Mouse (Mus musculus): ENCODE measurements around the gene Osm. TPM values are rescaled to one million over a fixed set of nuclear protein-coding genes. Genes with fewer than 3 reads are reported as not detected.

Osm gene
- total and polyA plus RNA-seq, 3 experiments: 11.0 to 15.1 (median 12.5) TPM

DNA sequence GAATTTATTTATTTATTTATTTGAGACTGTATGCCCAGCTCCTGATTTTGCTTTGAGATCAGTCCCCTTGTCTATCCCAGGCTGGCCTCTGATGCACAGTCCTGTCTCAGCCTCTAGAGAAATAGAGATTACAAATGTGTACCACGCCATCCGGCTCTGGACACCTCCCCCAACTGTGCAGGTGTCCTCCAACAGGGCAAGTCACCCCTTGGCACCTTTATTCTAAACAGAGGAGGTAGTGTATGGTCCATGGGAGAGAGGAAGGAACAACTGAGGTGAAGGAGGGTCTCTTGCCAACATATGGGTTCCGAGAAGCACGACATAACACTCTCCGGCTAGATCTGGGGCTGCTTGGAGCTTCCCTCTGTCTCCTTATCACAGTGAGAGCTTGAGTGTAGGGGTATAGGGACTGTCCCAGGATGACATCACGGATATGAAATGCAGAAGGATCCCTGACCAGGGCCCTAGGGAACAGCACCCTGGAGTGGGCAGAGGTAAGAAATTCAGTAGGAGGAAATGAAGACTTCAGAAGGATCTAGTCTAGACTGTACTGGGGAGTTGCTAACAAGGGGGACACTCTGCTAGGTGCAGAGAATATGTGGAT, 1.1 kb upstream of the Osm start (continued):
- TF ChIP-seq IRF4 (IDR thresholded peaks at IDR 0.05; ENCODE audit: low read depth, low read length) (no peak), ETS1 (conservative IDR thresholded peaks at IDR 0.05; ENCODE audit: low read depth, low read length) (peak; percentile 70), RCOR1 (conservative IDR thresholded peaks at IDR 0.05; ENCODE audit: low read depth, low read length) (no peak), POLR2AphosphoS2 (IDR thresholded peaks at IDR 0.05; ENCODE audit: low read depth, low read length) (no peak), ZNF384 (IDR thresholded peaks at IDR 0.05; ENCODE audit: low read depth, low read length) (no peak), GABPA (IDR thresholded peaks at IDR 0.05; ENCODE audit: insufficient replicate concordance, low read depth, low read length) (no peak), ZC3H11A (IDR thresholded peaks at IDR 0.05; ENCODE audit: low read depth, low read length) (no peak), CHD2 (IDR thresholded peaks at IDR 0.05; ENCODE audit: low read length) (peak; percentile 49; the same call in 1 of the 2 replicates), CHD1 (IDR thresholded peaks at IDR 0.05; ENCODE audit: low read depth, low read length) (no peak), ZKSCAN1 (IDR thresholded peaks at IDR 0.05; ENCODE audit: borderline replicate concordance, low read depth, low read length) (no peak), PAX5 (IDR thresholded peaks at IDR 0.05; ENCODE audit: low read length) (no peak)

DNA sequence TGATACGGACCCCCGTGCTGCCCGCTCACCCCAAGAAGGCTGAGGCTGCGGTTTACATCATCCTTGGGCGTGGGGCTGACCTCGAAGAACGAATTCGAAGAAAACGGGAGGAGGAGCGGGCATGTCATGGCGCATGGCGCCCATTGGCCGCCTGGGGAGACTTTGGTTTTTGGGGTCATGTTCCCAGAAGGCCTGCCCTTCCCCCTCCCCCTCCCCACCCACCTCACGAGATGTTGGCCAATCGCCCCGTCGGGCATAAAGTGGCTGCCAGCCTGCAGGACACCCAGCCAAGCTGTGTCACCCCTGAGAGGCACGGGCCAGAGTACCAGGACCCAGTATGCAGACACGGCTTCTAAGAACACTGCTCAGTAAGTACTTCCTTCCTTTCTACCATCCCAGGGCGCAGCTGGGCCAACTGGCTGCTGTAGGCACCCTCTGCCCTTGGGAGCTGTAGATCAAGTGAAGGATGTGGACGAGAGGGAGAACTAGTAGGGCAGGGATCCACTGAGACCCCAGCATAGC, 387 bp downstream of the Osm start:
- Histone ChIP-seq H3K27me3 (replicated peaks) (no peaks in the 10 kb centered on the region), H3K79me2 (replicated peaks; ENCODE audit: control insufficient read depth, extremely low read depth, insufficient read depth, poor library complexity, severe bottlenecking) (peaks cover 26% of the 10 kb centered on the region), H3K9me3 (replicated peaks; ENCODE audit: low read length) (no peaks in the 10 kb centered on the region), H3K36me3 (replicated peaks in 1 of 2; ENCODE audit: control insufficient read depth in 1 of 2, insufficient read depth in 1 of 2, low read length in 1 of 2) (peaks cover 22 to 57% of the 10 kb centered on the region in 2 experiments), H3K27ac (ENCODE audit: insufficient read depth, low read depth) (peak overlapping the region; percentile 84), H3K9ac (ENCODE audit: insufficient read depth, low read depth) (peak overlapping the region; percentile 87), H3K4me2 (ENCODE audit: insufficient read depth, low read depth, poor library complexity, severe bottlenecking) (peak overlapping the region; percentile 30), H3K4me1 (ENCODE audit: control insufficient read depth in 1 of 2, insufficient read depth in 2 of 2) (peaks cover 14 to 56% of the 10 kb centered on the region in 2 experiments), H3K4me3 (replicated peaks in 1 of 3; ENCODE audit: low read depth in 2 of 3, low read length in 2 of 3, poor library complexity in 1 of 3) (peak overlapping the region; percentile 76 to 86 (median 84))
- DNase-seq (ENCODE audit: extremely low read depth): peak; percentile 75
- dilution Hi-C loops (cut with MboI; ENCODE audit: extremely low pct_ligation_motif_present, extremely low pct_unique_long_range_greater_than_20kb, low sequenced_read_pairs): no loop called here
- TF ChIP-seq POLR2A (IDR thresholded peaks at IDR 0.05; ENCODE audit: low read depth, low read length) (peak; percentile 55; the same call in 1 of the 2 replicates), EP300 (IDR thresholded peaks at IDR 0.05; ENCODE audit: low read length) (no peak), ZNF384 (IDR thresholded peaks at IDR 0.05; ENCODE audit: low read depth, low read length) (no peak), SMC3 (IDR thresholded peaks at IDR 0.05; ENCODE audit: low read depth, low read length) (no peak), CTCF (conservative IDR thresholded peaks at IDR 0.05 in 1 of 2, IDR thresholded peaks at IDR 0.05 in 1 of 2; ENCODE audit: low read depth in 2 of 2, low read length in 2 of 2) (no peak), ELF1 (IDR thresholded peaks at IDR 0.05; ENCODE audit: low read depth, low read length) (no peak), TCF12 (IDR thresholded peaks at IDR 0.05; ENCODE audit: low read depth, low read length) (peak; percentile 33; the same call in 1 of the 2 replicates), SIN3A (IDR thresholded peaks at IDR 0.05; ENCODE audit: low read length) (no peak), MAZ (IDR thresholded peaks at IDR 0.05; ENCODE audit: low read depth, low read length) (peak; percentile 32), JUN (IDR thresholded peaks at IDR 0.05; ENCODE audit: insufficient read depth, low read depth, low read length) (no peak), USF1 (IDR thresholded peaks at IDR 0.05; ENCODE audit: low read depth, low read length) (no peak), GABPA (IDR thresholded peaks at IDR 0.05; ENCODE audit: insufficient replicate concordance, low read depth, low read length) (no peak), MAX (IDR thresholded peaks at IDR 0.05; ENCODE audit: low read length) (peak; percentile 56; the same call in 1 of the 2 replicates), ZMIZ1 (IDR thresholded peaks at IDR 0.05; ENCODE audit: low read depth, low read length) (peak; percentile 10; the same call in 1 of the 2 replicates), ZC3H11A (IDR thresholded peaks at IDR 0.05; ENCODE audit: low read depth, low read length) (no peak), POLR2AphosphoS2 (IDR thresholded peaks at IDR 0.05; ENCODE audit: low read depth, low read length) (peak; percentile 84), NRF1 (IDR thresholded peaks at IDR 0.05; ENCODE audit: low read depth, low read length) (0 out of 2 replicates have a peak, but pooled peaks have one; percentile 5), CHD2 (IDR thresholded peaks at IDR 0.05; ENCODE audit: low read length) (peak; percentile 40; the same call in 1 of the 2 replicates), JUND (conservative IDR thresholded peaks at IDR 0.05; ENCODE audit: low read depth, low read length) (no peak), BHLHE40 (IDR thresholded peaks at IDR 0.05; ENCODE audit: low read depth, low read length) (peak; percentile 75), KAT2A (IDR thresholded peaks at IDR 0.05; ENCODE audit: insufficient replicate concordance, low read length) (no peak), HCFC1 (IDR thresholded peaks at IDR 0.05; ENCODE audit: low read depth, low read length) (no peak), CHD1 (IDR thresholded peaks at IDR 0.05; ENCODE audit: low read depth, low read length) (no peak; the same call in 1 of the 2 replicates), E2F4 (IDR thresholded peaks at IDR 0.05; ENCODE audit: insufficient replicate concordance, low read depth, low read length) (no peak), ZKSCAN1 (IDR thresholded peaks at IDR 0.05; ENCODE audit: borderline replicate concordance, low read depth, low read length) (no peak)
- in situ Hi-C loops (cut with MboI; ENCODE audit: low pct_ligation_motif_present, low pct_unique_long_range_greater_than_20kb, low sequenced_read_pairs): no loop called here
